Comparison of ENCODE assay signal across 10 mouse cellular contexts in genomic region chr5:37289236-37289635, GRCm38 (mm10). TPM values are rescaled to one million over a fixed set of nuclear protein-coding genes. Genes with fewer than 3 reads are reported as not detected.
DNase-seq lines count a peak whose midpoint lies in the region; ATAC-seq lines count a peak whose summit lies in the region.
"Had no signal": no experiment of that assay in that cellular context is flagged by ENCODE, and none has a peak within 500 bp of the region (broad histone marks: within the 10 kb centered on the region; RNA-seq: fewer than 3 reads in every experiment).

No protein-coding gene starts in this region.

- H3K9me3 ChIP-seq in kidney, embryonic 14.5 days (ENCODE audit: control insufficient read depth, low read length) = no peaks in the 10 kb centered on the region
- no peaks in the 10 kb centered on the region for H3K9me3 ChIP-seq in hindbrain, embryonic 16.5 days (ENCODE audit: control insufficient read depth, low read length)
- H3K9me3 ChIP-seq: embryonic facial prominence, embryonic 12.5 days; lung, embryonic 15.5 days had no signal

- H3K4me1 ChIP-seq in kidney, embryonic 14.5 days (ENCODE audit: control insufficient read depth, insufficient read depth, low read length) = no peaks in the 10 kb centered on the region
- H3K4me1 ChIP-seq in hindbrain, embryonic 16.5 days (ENCODE audit: control insufficient read depth, insufficient read depth, low read depth, low read length) = no peaks in the 10 kb centered on the region
- H3K4me1 ChIP-seq: embryonic facial prominence, embryonic 12.5 days; lung, embryonic 15.5 days had no signal

- H3K27me3 ChIP-seq in kidney, embryonic 14.5 days (ENCODE audit: control insufficient read depth, insufficient read depth, low read length) = no peaks in the 10 kb centered on the region
- no peaks in the 10 kb centered on the region for H3K27me3 ChIP-seq in hindbrain, embryonic 16.5 days (replicated peaks; ENCODE audit: control insufficient read depth, insufficient read depth, low read length)
- H3K27me3 ChIP-seq: embryonic facial prominence, embryonic 12.5 days; lung, embryonic 15.5 days had no signal

- no peaks in the 10 kb centered on the region for H3K36me3 ChIP-seq in kidney, embryonic 14.5 days (ENCODE audit: control insufficient read depth, insufficient read depth, low read length)
- H3K36me3 ChIP-seq in hindbrain, embryonic 16.5 days (ENCODE audit: control insufficient read depth, insufficient read depth, low read length) = peaks cover 34% of the 10 kb centered on the region
- H3K36me3 ChIP-seq: embryonic facial prominence, embryonic 12.5 days; lung, embryonic 15.5 days had no signal

- no peak overlapping the region for H3K4me2 ChIP-seq in kidney, embryonic 14.5 days (replicated peaks; ENCODE audit: low read depth, low read length)
- H3K4me2 ChIP-seq in hindbrain, embryonic 16.5 days (ENCODE audit: low read length) = no peak overlapping the region
- H3K4me2 ChIP-seq: embryonic facial prominence, embryonic 12.5 days; lung, embryonic 15.5 days had no signal

- no peak for ATAC-seq in kidney, embryonic 14.5 days (ENCODE audit: low FRiP score, low TSS enrichment)
- peak; percentile 40 for ATAC-seq in hindbrain, embryonic 16.5 days
- no peak for ATAC-seq in monocyte, adult 5-6 weeks (replicated peaks; ENCODE audit: insufficient number of reproducible peaks, low FRiP score, low TSS enrichment, poor library complexity, severe bottlenecking)

- WGBS in kidney, embryonic 14.5 days = 11% methylated on average over 3 of the region's 3 CpGs
- WGBS in hindbrain, embryonic 16.5 days = 21% methylated on average over 3 of the region's 3 CpGs

- DNase-seq in kidney, adult 8-10 months = peak; percentile 12 to 29
- DNase-seq in R1 (ENCODE audit: low read depth, low spot score) = peak; percentile 70
- peak; percentile 79 for DNase-seq in embryo, embryonic 10.5 days (ENCODE audit: low spot score)
- peak; percentile 11 for DNase-seq in lung, postnatal 25 days (ENCODE audit: low spot score)
- DNase-seq in right cerebral cortex, postnatal 14 days = peak; percentile 58

- H3K9ac ChIP-seq in kidney, embryonic 14.5 days (ENCODE audit: low read depth, low read length) = no peak overlapping the region
- H3K9ac ChIP-seq in hindbrain, embryonic 16.5 days (ENCODE audit: low read depth, low read length) = no peak overlapping the region
- H3K9ac ChIP-seq: embryonic facial prominence, embryonic 12.5 days; lung, embryonic 15.5 days had no signal

- H3K27ac ChIP-seq in kidney, embryonic 14.5 days (ENCODE audit: low read depth, low read length) = no peak overlapping the region
- H3K27ac ChIP-seq in hindbrain, embryonic 16.5 days (ENCODE audit: low read depth, low read length) = no peak overlapping the region
- H3K27ac ChIP-seq: embryonic facial prominence, embryonic 12.5 days; lung, embryonic 15.5 days had no signal

- no peak overlapping the region for H3K4me3 ChIP-seq in kidney, embryonic 14.5 days (ENCODE audit: low read length)
- H3K4me3 ChIP-seq in hindbrain, embryonic 16.5 days (ENCODE audit: low read length) = no peak overlapping the region
- H3K4me3 ChIP-seq: embryonic facial prominence, embryonic 12.5 days; lung, embryonic 15.5 days had no signal

RNA-seq across cellular contexts. Expression of gene Evc, which starts 47.5 kb away (rescaled TPM):
- polyA plus RNA-seq in kidney, embryonic 14.5 days (2014; fragmentation: Nextera tagmentation; extraction: Ambion mirVana) = 12.9 and 18.4 TPM in 2 replicates
- polyA plus RNA-seq in hindbrain, embryonic 16.5 days (2015; fragmentation: Nextera tagmentation; extraction: Ambion mirVana) = 5.2 and 5.6 TPM in 2 replicates
- total RNA-seq in monocyte, adult 5-6 weeks (2017) = 0.43 to 1.4 TPM (median 0.78 TPM) in 3 replicates

RNA-seq across cellular contexts. Expression of gene Crmp1, which starts 47.5 kb away (rescaled TPM):
- polyA plus RNA-seq in kidney, embryonic 14.5 days (2014; fragmentation: Nextera tagmentation; extraction: Ambion mirVana) = 9.7 and 12.0 TPM in 2 replicates
- 851 and 939 TPM in 2 replicates for polyA plus RNA-seq in hindbrain, embryonic 16.5 days (2015; fragmentation: Nextera tagmentation; extraction: Ambion mirVana)
- total RNA-seq in monocyte, adult 5-6 weeks (2017) = 0.29 to 0.68 TPM in 2 of 3 replicates, not detected in the other

RNA-seq across cellular contexts. Expression of gene Evc2, which starts 49.1 kb away (rescaled TPM):
- polyA plus RNA-seq in kidney, embryonic 14.5 days (2014; fragmentation: Nextera tagmentation; extraction: Ambion mirVana) = 14.4 and 21.6 TPM in 2 replicates
- 5.2 and 7.2 TPM in 2 replicates for polyA plus RNA-seq in hindbrain, embryonic 16.5 days (2015; fragmentation: Nextera tagmentation; extraction: Ambion mirVana)
- 0.21 TPM in 1 of 3 replicates, not detected in the others for total RNA-seq in monocyte, adult 5-6 weeks (2017)

Comparison
In these comparisons a context has a peak if more than half of its experiments do, and no peak if none do; other contexts are left out.
1. DNase-seq: peak in every context shown above with its lines; median percentile 79 in embryo, embryonic 10.5 days; 70 in R1; 58 in right cerebral cortex, postnatal 14 days; 20 in kidney, adult 8-10 months; 11 in lung, postnatal 25 days.
2. RNA of gene Crmp1, which starts 47.5 kb away (polyA plus RNA-seq): 851 to 939 TPM in hindbrain, embryonic 16.5 days; 9.7 to 12.0 TPM in kidney, embryonic 14.5 days; every median in the first group is over 10 times any median in the second.